Mouse (Mus musculus): ENCODE data around the gene Ppp1r3g.

GRCm38 (mm10) chr13:35911476-35911875, 47.2 kb upstream of the Ppp1r3g start:
- TF ChIP-seq CTCF (IDR thresholded peaks at IDR 0.05; ENCODE audit: extremely low read depth, insufficient read length, insufficient replicate concordance, low read depth, low read length): no peak
- TF ChIP-seq POLR2A (IDR thresholded peaks at IDR 0.05; ENCODE audit: low read depth, low read length): no peak
